Mouse (Mus musculus): ENCODE results near the gene Prmt3. TPM values are rescaled to one million over a fixed set of nuclear protein-coding genes. Genes with fewer than 3 reads are reported as not detected.
A peak's percentile ranks its signal among the peaks of the same experiment; 100 is the strongest.

Gene Prmt3
- polyA plus RNA-seq, 1 experiment from 2014 or later = 62.5 TPM

- Histone ChIP-seq H3K9ac (no peak overlapping the region), H3K4me3 (replicated peaks) (no peak overlapping the region), H3K27me3 (no peaks in the 10 kb centered on the region), H3K9me3 (replicated peaks) (no peaks in the 10 kb centered on the region), H3K27ac (no peak overlapping the region), H3K4me1 (no peaks in the 10 kb centered on the region), H3K4me2 (no peak overlapping the region), H3K36me3 (peaks cover 60% of the 10 kb centered on the region)
- WGBS = 70% methylated on average over 2 of the region's 2 CpGs
- ATAC-seq (replicated peaks; ENCODE audit: low FRiP score) = no peak
Measured at GRCm38 (mm10) chr7:49824581-49824980, 46.4 kb downstream of the Prmt3 start.

GRCm38 (mm10) chr7:49825492-49825891, 47.3 kb downstream of the Prmt3 start:
- no peaks in the 10 kb centered on the region for H3K9me3 ChIP-seq (replicated peaks)
- H3K27ac ChIP-seq = no peak overlapping the region
- H3K36me3 ChIP-seq = peaks cover 66% of the 10 kb centered on the region
- no peak overlapping the region for H3K9ac ChIP-seq
- no peak overlapping the region for H3K4me2 ChIP-seq
- no peaks in the 10 kb centered on the region for H3K27me3 ChIP-seq
- ATAC-seq (replicated peaks; ENCODE audit: low FRiP score) = no peak
- H3K4me3 ChIP-seq (replicated peaks) = no peak overlapping the region
- 92% methylated on average over 3 of the region's 3 CpGs for WGBS
- no peaks in the 10 kb centered on the region for H3K4me1 ChIP-seq

GRCm38 (mm10) chr7:49827920-49828319, 49.8 kb downstream of the Prmt3 start:
- H3K27me3 ChIP-seq = no peaks in the 10 kb centered on the region
- no peaks in the 10 kb centered on the region for H3K9me3 ChIP-seq (replicated peaks)
- H3K9ac ChIP-seq = no peak overlapping the region
- H3K4me1 ChIP-seq = no peaks in the 10 kb centered on the region
- no peak overlapping the region for H3K4me2 ChIP-seq
- no peak overlapping the region for H3K4me3 ChIP-seq (replicated peaks)
- peaks cover 66% of the 10 kb centered on the region for H3K36me3 ChIP-seq
- 62% methylated on average over 1 of the region's 1 CpGs for WGBS
- no peak overlapping the region for H3K27ac ChIP-seq
- ATAC-seq (replicated peaks; ENCODE audit: low FRiP score) = no peak

- ATAC-seq (replicated peaks; ENCODE audit: low FRiP score) = peak; percentile 92
- H3K4me3 ChIP-seq (replicated peaks) = no peak overlapping the region
- no peak overlapping the region for H3K9ac ChIP-seq
- 21% methylated on average over 11 of the region's 11 CpGs for WGBS
- H3K27me3 ChIP-seq = no peaks in the 10 kb centered on the region
- H3K9me3 ChIP-seq (replicated peaks) = no peaks in the 10 kb centered on the region
- H3K27ac ChIP-seq = peak overlapping the region; percentile 64; the same call in 1 of the 2 replicates
- H3K36me3 ChIP-seq = peaks cover 22% of the 10 kb centered on the region
- H3K4me1 ChIP-seq = peaks cover 17% of the 10 kb centered on the region
- H3K4me2 ChIP-seq = peak overlapping the region; percentile 38
Measured at GRCm38 (mm10) chr7:49842366-49843282, 64.5 kb downstream of the Prmt3 start.

- Histone ChIP-seq H3K27me3 (no peaks in the 10 kb centered on the region), H3K4me1 (peaks cover 19% of the 10 kb centered on the region), H3K4me3 (replicated peaks) (no peak overlapping the region), H3K9me3 (replicated peaks) (no peaks in the 10 kb centered on the region), H3K36me3 (peaks cover 16% of the 10 kb centered on the region), H3K4me2 (no peak overlapping the region), H3K27ac (peak overlapping the region; percentile 74), H3K9ac (no peak overlapping the region)
- WGBS = 28% methylated on average over 6 of the region's 6 CpGs
- ATAC-seq (replicated peaks; ENCODE audit: low FRiP score) = peak; percentile 26; the same call in 1 of the 2 replicates
Measured at GRCm38 (mm10) chr7:49843304-49843933, 65.3 kb downstream of the Prmt3 start.

GRCm38 (mm10) chr7:49847939-49848338, 69.8 kb downstream of the Prmt3 start:
- peaks cover 14% of the 10 kb centered on the region for H3K4me1 ChIP-seq
- no peaks in the 10 kb centered on the region for H3K27me3 ChIP-seq
- H3K27ac ChIP-seq = no peak overlapping the region
- no peaks in the 10 kb centered on the region for H3K9me3 ChIP-seq (replicated peaks)
- WGBS = 36% methylated on average over 2 of the region's 2 CpGs
- ATAC-seq (replicated peaks; ENCODE audit: low FRiP score) = no peak; the same call in 1 of the 2 replicates
- no peak overlapping the region for H3K9ac ChIP-seq
- H3K36me3 ChIP-seq = peaks cover 26% of the 10 kb centered on the region
- no peak overlapping the region for H3K4me3 ChIP-seq (replicated peaks)
- H3K4me2 ChIP-seq = no peak overlapping the region

- Histone ChIP-seq H3K4me2 (no peak overlapping the region), H3K36me3 (peaks cover 52% of the 10 kb centered on the region), H3K9ac (no peak overlapping the region), H3K9me3 (replicated peaks) (no peaks in the 10 kb centered on the region), H3K4me3 (replicated peaks) (no peak overlapping the region), H3K4me1 (0 out of 2 replicates have a peak, but pooled peaks cover 1% of the 10 kb centered on the region), H3K27me3 (no peaks in the 10 kb centered on the region), H3K27ac (no peak overlapping the region)
- ATAC-seq (replicated peaks; ENCODE audit: low FRiP score) = no peak
- 83% methylated on average over 5 of the region's 5 CpGs for WGBS
Measured at GRCm38 (mm10) chr7:49853342-49854181, 75.4 kb downstream of the Prmt3 start.

GRCm38 (mm10) chr7:49857347-49857746, 79.2 kb downstream of the Prmt3 start:
- Histone ChIP-seq H3K4me1 (no peaks in the 10 kb centered on the region), H3K9ac (no peak overlapping the region), H3K4me3 (replicated peaks) (no peak overlapping the region), H3K4me2 (no peak overlapping the region), H3K27ac (no peak overlapping the region), H3K27me3 (no peaks in the 10 kb centered on the region), H3K9me3 (replicated peaks) (no peaks in the 10 kb centered on the region), H3K36me3 (peaks cover 34% of the 10 kb centered on the region)
- peak; percentile 54; the same call in 1 of the 2 replicates for ATAC-seq (replicated peaks; ENCODE audit: low FRiP score)
- WGBS = 52% methylated on average over 5 of the region's 5 CpGs

GRCm38 (mm10) chr7:49858257-49858656, 80.1 kb downstream of the Prmt3 start:
- no peak for ATAC-seq (replicated peaks; ENCODE audit: low FRiP score)
- Histone ChIP-seq H3K9me3 (replicated peaks) (no peaks in the 10 kb centered on the region), H3K27ac (no peak overlapping the region), H3K36me3 (peaks cover 32% of the 10 kb centered on the region), H3K4me3 (replicated peaks) (no peak overlapping the region), H3K4me2 (no peak overlapping the region), H3K4me1 (no peaks in the 10 kb centered on the region), H3K9ac (no peak overlapping the region), H3K27me3 (no peaks in the 10 kb centered on the region)
- 69% methylated on average over 3 of the region's 3 CpGs for WGBS

GRCm38 (mm10) chr7:49859820-49860219, 81.7 kb downstream of the Prmt3 start:
- H3K4me2 ChIP-seq = no peak overlapping the region
- WGBS = 94% methylated on average over 3 of the region's 3 CpGs
- ATAC-seq (replicated peaks; ENCODE audit: low FRiP score) = 0 out of 2 replicates have a peak, but pooled peaks have one; percentile 15
- peaks cover 30% of the 10 kb centered on the region for H3K36me3 ChIP-seq
- H3K27me3 ChIP-seq = no peaks in the 10 kb centered on the region
- no peak overlapping the region for H3K4me3 ChIP-seq (replicated peaks)
- no peaks in the 10 kb centered on the region for H3K9me3 ChIP-seq (replicated peaks)
- H3K9ac ChIP-seq = no peak overlapping the region
- no peaks in the 10 kb centered on the region for H3K4me1 ChIP-seq
- H3K27ac ChIP-seq = peak overlapping the region; percentile 42

GRCm38 (mm10) chr7:49861196-49861595, 83.0 kb downstream of the Prmt3 start:
- H3K9ac ChIP-seq = no peak overlapping the region
- no peak overlapping the region for H3K4me3 ChIP-seq (replicated peaks)
- H3K4me1 ChIP-seq = no peaks in the 10 kb centered on the region
- WGBS = 99% methylated on average over 2 of the region's 2 CpGs
- peaks cover 23% of the 10 kb centered on the region for H3K36me3 ChIP-seq
- H3K27me3 ChIP-seq = no peaks in the 10 kb centered on the region
- H3K9me3 ChIP-seq (replicated peaks) = no peaks in the 10 kb centered on the region
- H3K27ac ChIP-seq = no peak overlapping the region
- no peak overlapping the region for H3K4me2 ChIP-seq
- no peak for ATAC-seq (replicated peaks; ENCODE audit: low FRiP score)
